Mouse (Mus musculus): ENCODE results near the gene Aanat.
"Not testable (repeated sequence)": the region's sequence is repeated elsewhere in the genome, so short reads cannot be mapped to it uniquely, and the experiment has no call there.

Gene Aanat

GRCm38 (mm10) chr11:116611168-116611567, 24.9 kb downstream of the Aanat start:
- DNase-seq (ENCODE audit: low spot score): not testable (repeated sequence)

GRCm38 (mm10) chr11:116611883-116612282, 25.7 kb downstream of the Aanat start:
- DNase-seq (ENCODE audit: low spot score): no peak

- DNase-seq (ENCODE audit: low spot score): no peak
Measured at GRCm38 (mm10) chr11:116612554-116612953, 26.3 kb downstream of the Aanat start.

- DNase-seq (ENCODE audit: low spot score): no peak
Measured at GRCm38 (mm10) chr11:116613234-116613633, 27.0 kb downstream of the Aanat start.

GRCm38 (mm10) chr11:116615735-116616437, 29.7 kb downstream of the Aanat start:
- DNase-seq (ENCODE audit: low spot score): no peak

GRCm38 (mm10) chr11:116616438-116617118, 30.3 kb downstream of the Aanat start:
- DNase-seq (ENCODE audit: low spot score): no peak

GRCm38 (mm10) chr11:116617641-116618040, 31.4 kb downstream of the Aanat start:
- no peak for DNase-seq (ENCODE audit: low spot score)

- DNase-seq (ENCODE audit: low spot score): no peak
Measured at GRCm38 (mm10) chr11:116618666-116619065, 32.4 kb downstream of the Aanat start.

- DNase-seq (ENCODE audit: low spot score): no peak
Measured at GRCm38 (mm10) chr11:116619156-116619555, 32.9 kb downstream of the Aanat start.

GRCm38 (mm10) chr11:116619561-116619960, 33.3 kb downstream of the Aanat start:
- no peak for DNase-seq (ENCODE audit: low spot score)

GRCm38 (mm10) chr11:116620073-116620472, 33.8 kb downstream of the Aanat start:
- DNase-seq (ENCODE audit: low spot score): no peak

- DNase-seq (ENCODE audit: low spot score): no peak
Measured at GRCm38 (mm10) chr11:116620559-116621253, 34.5 kb downstream of the Aanat start.

- peak; percentile 73 for DNase-seq (ENCODE audit: low spot score)
Measured at GRCm38 (mm10) chr11:116621258-116621704, 35.0 kb downstream of the Aanat start.

GRCm38 (mm10) chr11:116623281-116624124, 37.3 kb downstream of the Aanat start:
- DNase-seq (ENCODE audit: low spot score): no peak

GRCm38 (mm10) chr11:116624131-116624832, 38.0 kb downstream of the Aanat start:
- peak; percentile 92 for DNase-seq (ENCODE audit: low spot score)

GRCm38 (mm10) chr11:116625081-116626000, 39.1 kb downstream of the Aanat start:
- DNase-seq (ENCODE audit: low spot score): peak; percentile 85

GRCm38 (mm10) chr11:116626299-116627071, 40.3 kb downstream of the Aanat start, which contains the start of gene Rhbdf2:
Gene Rhbdf2 (minus strand): TSS chr11:116627019.
- no peak for DNase-seq (ENCODE audit: low spot score)

- DNase-seq (ENCODE audit: low spot score): no peak
Measured at GRCm38 (mm10) chr11:116627072-116628020, 41.1 kb downstream of the Aanat start.
